Mouse (Mus musculus): ENCODE results near the gene Gbp8.
"Not testable (repeated sequence)": the region's sequence is repeated elsewhere in the genome, so short reads cannot be mapped to it uniquely, and the experiment has no call there.

The Gbp8 gene

GRCm38 (mm10) chr5:105060224-105060623, 79.1 kb downstream of the Gbp8 start:
- in situ Hi-C loops (cut with MseI, MboI), result no loop called here

- in situ Hi-C loops (cut with MseI, MboI), result no loop called here
Measured at GRCm38 (mm10) chr5:105055279-105055678, 84.1 kb downstream of the Gbp8 start.

- in situ Hi-C loops (cut with MseI, MboI), result not testable (repeated sequence)
Measured at GRCm38 (mm10) chr5:105053471-105054169, 85.7 kb downstream of the Gbp8 start.

- in situ Hi-C loops (cut with MseI, MboI), result no loop called here
Measured at GRCm38 (mm10) chr5:105032362-105032761, 107.0 kb downstream of the Gbp8 start.

- in situ Hi-C loops (cut with MseI, MboI), result no loop called here
Measured at GRCm38 (mm10) chr5:105012551-105012950, 126.8 kb downstream of the Gbp8 start.

GRCm38 (mm10) chr5:105011570-105011969, 127.8 kb downstream of the Gbp8 start:
- in situ Hi-C loops (cut with MseI, MboI), result no loop called here

DNA sequence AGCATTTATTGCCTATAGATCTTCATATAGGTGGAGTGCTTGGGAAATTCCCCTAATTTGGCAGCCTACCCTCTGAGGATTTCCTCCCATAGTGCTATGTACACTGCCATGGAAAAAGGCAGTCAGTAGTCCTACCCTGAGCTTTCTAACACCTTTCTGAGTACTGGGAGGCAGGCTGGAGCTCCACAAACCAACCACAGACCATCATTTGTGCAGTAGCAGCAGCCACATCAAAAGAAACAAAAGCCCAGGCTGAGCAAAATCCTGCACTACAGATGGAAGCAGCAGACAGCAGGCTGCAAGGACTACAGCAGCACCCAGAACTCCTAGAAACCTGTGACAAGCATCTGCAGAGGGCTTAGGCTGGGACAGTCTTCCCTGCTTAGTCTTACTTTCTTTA, 129.0 kb downstream of the Gbp8 start:
- in situ Hi-C loops (cut with MseI, MboI), result no loop called here

GRCm38 (mm10) chr5:104989411-104989810, 149.9 kb downstream of the Gbp8 start:
- in situ Hi-C loops (cut with MseI, MboI), result loop anchor here (5.0 to 10.0 kb wide), 2 partner anchors 335 to 338 kb away; no protein-coding TSS in a partner anchor

DNA sequence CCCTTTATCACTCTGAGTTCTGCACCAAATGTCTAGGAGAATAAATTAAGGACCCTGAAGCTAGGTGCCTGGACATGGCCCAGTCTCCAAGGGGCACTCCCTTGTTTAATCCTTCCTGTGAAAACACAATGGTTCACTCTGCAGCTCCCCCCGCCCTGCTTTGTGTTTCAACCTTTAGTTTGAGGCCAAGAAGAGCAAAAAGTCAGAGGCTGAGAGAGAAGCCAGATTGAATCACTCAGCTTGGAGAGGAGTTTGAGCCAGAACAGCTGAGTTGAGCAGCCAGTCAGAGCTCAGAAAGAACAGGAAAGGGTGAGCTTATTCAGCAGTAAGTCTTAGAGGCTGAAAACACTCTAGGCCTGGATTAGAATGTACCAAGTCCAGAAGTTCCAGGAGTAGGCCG, 151.3 kb downstream of the Gbp8 start:
- in situ Hi-C loops (cut with MseI, MboI), result loop anchor here (5.0 to 10.0 kb wide), 2 partner anchors 337 to 339 kb away; no protein-coding TSS in a partner anchor

DNA sequence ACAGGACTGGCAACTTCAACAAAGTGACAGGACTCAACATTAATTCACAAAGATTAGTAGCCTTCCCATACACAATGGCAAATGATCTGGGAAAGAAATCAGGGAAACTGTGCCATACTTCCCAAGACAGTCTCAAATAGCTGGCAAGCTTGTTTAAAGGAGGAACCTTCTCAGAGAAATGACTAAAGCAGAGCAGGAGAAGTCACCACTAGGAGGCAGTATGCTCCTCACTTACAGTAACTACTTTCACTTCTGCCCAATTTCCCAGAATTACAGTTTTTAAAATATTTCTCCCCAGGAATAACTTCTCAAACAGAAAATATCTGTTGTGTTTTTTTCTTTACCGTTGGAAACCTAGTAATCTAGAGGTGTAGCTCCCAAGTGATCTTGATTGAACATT, 152.6 kb downstream of the Gbp8 start:
- in situ Hi-C loops (cut with MseI, MboI), result loop anchor here (5.0 to 10.0 kb wide), 2 partner anchors 338 to 341 kb away; no protein-coding TSS in a partner anchor

GRCm38 (mm10) chr5:104982535-104982934, 156.8 kb downstream of the Gbp8 start, which contains the start of gene Abcg3:
TSS of gene Abcg3 (minus strand) at chr5:104982718.
- in situ Hi-C loops (cut with MseI, MboI), result loop anchor here in 1 of 2 experiments (10.0 kb wide), 1 partner anchor 342 kb away; no protein-coding TSS in a partner anchor

DNA sequence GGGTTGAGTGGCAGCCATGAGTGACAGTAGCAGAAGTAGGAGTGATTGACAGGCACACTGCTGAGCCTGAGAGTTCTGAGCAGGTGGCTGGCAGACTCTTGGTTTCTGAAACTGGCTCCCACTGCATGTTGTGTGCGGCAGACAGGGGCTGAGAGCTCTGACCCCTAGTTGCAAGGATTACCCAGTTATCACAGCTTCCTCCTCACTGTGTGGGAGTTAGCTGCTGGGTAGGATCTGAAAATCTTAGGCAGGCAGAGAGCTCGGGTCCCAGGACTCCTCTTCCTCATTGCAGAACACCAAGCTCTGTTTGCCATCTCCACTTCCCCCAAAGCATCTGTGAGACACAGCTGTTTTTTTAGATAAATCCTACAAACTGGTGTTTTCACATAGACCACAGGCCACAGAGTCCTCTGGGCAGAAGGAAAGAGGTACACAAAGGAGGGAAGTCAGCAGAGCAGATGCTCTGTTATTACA, 160.3 kb downstream of the Gbp8 start:
- in situ Hi-C loops (cut with MseI, MboI), result no loop called here

Measured in mouse trophoblast stem cell (cell line).